19 mouse cellular contexts compared by ENCODE assay signal in the genomic region with DNA sequence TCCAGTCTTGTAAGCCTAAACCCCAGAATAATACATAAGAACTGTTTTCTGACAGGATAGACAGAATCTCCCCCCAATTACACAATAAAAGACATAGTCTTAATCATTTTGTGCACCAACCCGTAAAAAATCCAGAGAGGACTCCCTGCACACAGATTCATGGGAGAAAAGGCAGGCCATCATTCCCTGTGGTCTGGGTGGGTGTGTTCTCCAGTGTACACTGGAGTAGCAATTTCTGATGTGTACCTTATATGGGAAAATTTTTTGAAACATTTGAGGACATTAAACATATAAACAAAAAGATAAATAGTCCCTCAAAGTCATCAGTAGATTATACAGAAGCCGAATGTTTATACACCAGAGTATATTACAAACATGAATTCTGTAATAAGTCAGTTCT.
DNase-seq lines count a peak whose midpoint lies in the region; ATAC-seq and TF ChIP-seq lines count a peak whose summit lies in the region.
"Had no signal": no experiment of that assay in that cellular context is flagged by ENCODE, and none has a peak within 500 bp of the region (broad histone marks: within the 10 kb centered on the region; RNA-seq: fewer than 3 reads in every experiment).

No protein-coding gene starts in this region.

- H3K27me3 ChIP-seq in hindbrain, embryonic 15.5 days, result no peaks in the 10 kb centered on the region
- no peaks in the 10 kb centered on the region for H3K27me3 ChIP-seq in hindbrain, embryonic 10.5 days (ENCODE audit: insufficient read depth, poor library complexity, severe bottlenecking)
- no peaks in the 10 kb centered on the region for H3K27me3 ChIP-seq in lung, embryonic 14.5 days (ENCODE audit: insufficient read depth, low read length)
- no peaks in the 10 kb centered on the region for H3K27me3 ChIP-seq in intestine, embryonic 15.5 days (replicated peaks)
- H3K27me3 ChIP-seq: midbrain, embryonic 12.5 days had no signal

- no peak overlapping the region for H3K4me3 ChIP-seq in hindbrain, embryonic 15.5 days
- H3K4me3 ChIP-seq in hindbrain, embryonic 10.5 days, result no peak overlapping the region
- H3K4me3 ChIP-seq in lung, embryonic 14.5 days (ENCODE audit: low read depth, low read length), result no peak overlapping the region
- H3K4me3 ChIP-seq in embryonic fibroblast, embryonic 13.5 days (ENCODE audit: insufficient read depth, low read length), result no peak overlapping the region
- H3K4me3 ChIP-seq in intestine, embryonic 15.5 days (replicated peaks), result no peak overlapping the region
- H3K4me3 ChIP-seq: erythroblast, embryonic 14.5 days; left cerebral cortex, adult 2 months; midbrain, embryonic 12.5 days had no signal

- no peak overlapping the region for H3K4me2 ChIP-seq in hindbrain, embryonic 15.5 days
- peak overlapping the region; percentile 20; the same call in 1 of the 2 replicates for H3K4me2 ChIP-seq in lung, embryonic 14.5 days
- no peak overlapping the region for H3K4me2 ChIP-seq in intestine, embryonic 15.5 days (replicated peaks)
- H3K4me2 ChIP-seq: heart, embryonic 11.5 days; midbrain, embryonic 12.5 days had no signal

- H3K4me1 ChIP-seq in hindbrain, embryonic 15.5 days (replicated peaks), result peaks cover 8% of the 10 kb centered on the region
- H3K4me1 ChIP-seq in hindbrain, embryonic 10.5 days (replicated peaks), result peaks cover 15% of the 10 kb centered on the region
- peaks cover 10% of the 10 kb centered on the region; the same call in 1 of the 2 replicates for H3K4me1 ChIP-seq in lung, embryonic 14.5 days (ENCODE audit: insufficient read depth)
- peaks cover 11% of the 10 kb centered on the region for H3K4me1 ChIP-seq in embryonic fibroblast, embryonic 13.5 days (ENCODE audit: control insufficient read depth, insufficient read depth, low read length)
- peaks cover 10% of the 10 kb centered on the region; the same call in 1 of the 2 replicates for H3K4me1 ChIP-seq in intestine, embryonic 15.5 days (replicated peaks)

- 0 out of 2 replicates have a peak overlapping the region, but pooled peaks have one; percentile 23 for H3K27ac ChIP-seq in hindbrain, embryonic 15.5 days (replicated peaks)
- H3K27ac ChIP-seq in hindbrain, embryonic 10.5 days, result no peak overlapping the region
- peak overlapping the region; percentile 85 for H3K27ac ChIP-seq in lung, embryonic 14.5 days (ENCODE audit: low read depth)
- H3K27ac ChIP-seq in embryonic fibroblast, embryonic 13.5 days (ENCODE audit: insufficient read depth, low read length), result peak overlapping the region; percentile 94
- peak overlapping the region; percentile 70 for H3K27ac ChIP-seq in intestine, embryonic 15.5 days
- H3K27ac ChIP-seq: left cerebral cortex, adult 2 months; midbrain, embryonic 12.5 days had no signal

- no peaks in the 10 kb centered on the region for H3K36me3 ChIP-seq in hindbrain, embryonic 15.5 days
- no peaks in the 10 kb centered on the region for H3K36me3 ChIP-seq in hindbrain, embryonic 10.5 days
- no peaks in the 10 kb centered on the region for H3K36me3 ChIP-seq in lung, embryonic 14.5 days (ENCODE audit: insufficient read depth)
- no peaks in the 10 kb centered on the region for H3K36me3 ChIP-seq in intestine, embryonic 15.5 days
- H3K36me3 ChIP-seq: midbrain, embryonic 12.5 days had no signal

- TF ChIP-seq CTCF in lung, embryonic 14.5 days (IDR thresholded peaks at IDR 0.05; ENCODE audit: low read depth), result no peak
- no peak for TF ChIP-seq CTCF in embryonic fibroblast, embryonic 13.5 days (IDR thresholded peaks at IDR 0.05; ENCODE audit: borderline replicate concordance, insufficient read depth, low read length)

- no peak for ATAC-seq in hindbrain, embryonic 15.5 days (ENCODE audit: low FRiP score, low read depth)
- peak; percentile 71; the same call in 1 of the 2 replicates for ATAC-seq in lung, embryonic 14.5 days (ENCODE audit: insufficient read depth)
- peak; percentile 56; the same call in 1 of the 2 replicates for ATAC-seq in intestine, embryonic 15.5 days
- ATAC-seq: forebrain, embryonic 14.5 days had no signal

- no peaks in the 10 kb centered on the region for H3K9me3 ChIP-seq in hindbrain, embryonic 15.5 days
- no peaks in the 10 kb centered on the region for H3K9me3 ChIP-seq in hindbrain, embryonic 10.5 days
- H3K9me3 ChIP-seq in lung, embryonic 14.5 days (ENCODE audit: low read depth, low read length), result no peaks in the 10 kb centered on the region
- H3K9me3 ChIP-seq in intestine, embryonic 15.5 days, result no peaks in the 10 kb centered on the region
- H3K9me3 ChIP-seq: midbrain, embryonic 12.5 days had no signal

- 55% methylated on average over 2 of the region's 2 CpGs for WGBS in hindbrain, embryonic 15.5 days
- 80% methylated on average over 2 of the region's 2 CpGs for WGBS in hindbrain, embryonic 10.5 days
- WGBS in lung, embryonic 14.5 days, result 36% methylated on average over 2 of the region's 2 CpGs
- WGBS in intestine, embryonic 15.5 days, result 38% methylated on average over 2 of the region's 2 CpGs

- TF ChIP-seq POLR2A in embryonic fibroblast, embryonic 13.5 days (IDR thresholded peaks at IDR 0.05; ENCODE audit: low read depth, low read length), result no peak

- no peak for DNase-seq in hindbrain, embryonic 10.5 days (ENCODE audit: low spot score)
- peak; percentile 49 for DNase-seq in lung, embryonic 14.5 days
- no peak for DNase-seq in lung, postnatal 36 days
- DNase-seq in adrenal gland, postnatal 4 days (ENCODE audit: low spot score in 2 of 2), result no peak
- DNase-seq: adrenal gland, adult 8-10 months; cerebellum, adult 9-11 months; layer of hippocampus, adult 9-11 months; left cerebral cortex, postnatal 4 days; liver; lung, adult 2 months; thymus, postnatal 25 days had no signal

- no peak overlapping the region for H3K9ac ChIP-seq in hindbrain, embryonic 15.5 days
- no peak overlapping the region for H3K9ac ChIP-seq in lung, embryonic 14.5 days
- H3K9ac ChIP-seq in intestine, embryonic 15.5 days, result no peak overlapping the region
- H3K9ac ChIP-seq: midbrain, embryonic 12.5 days had no signal
